Mouse (Mus musculus) Patski (cell line): ENCODE data around the gene Anxa5. TPM values are rescaled to one million over a fixed set of nuclear protein-coding genes. Genes with fewer than 3 reads are reported as not detected.

ENCODE experiments used
- ATAC-seq: fragments of 100-300 bp; one replicate; pipeline ENCODE4 v1.8.0; 2021
- CTCF ChIA-PET: fragments of 350-600 bp; sonication (Branson Sonifier 250); formaldehyde crosslinking; loops from one replicate; lab custom pipeline; 2022; ENCODE audit warnings: inconsistent platforms; lab: Charles Lee
- POLR2A ChIA-PET: fragments of 350-600 bp; sonication (Branson Sonifier 250); formaldehyde crosslinking; loops from one replicate; lab custom pipeline; 2022; ENCODE audit warnings: antibody characterized with exemption, inconsistent platforms; lab: Charles Lee
- DNase-seq: peaks from one replicate; pipeline ENCODE4 v3.0.0-alpha.2; 2011; ENCODE audit warnings: low read depth, low spot score
- H3K27me3 ChIP-seq: fragments of 371-371 bp; one replicate; pipeline ENCODE4 v1.5.1; 2021
- CTCF ChIP-seq: fragments of 100-300 bp; IDR thresholded peaks from one replicate; pipeline ENCODE4 v1.5.1; 2021
- in situ Hi-C: fragments of 300-500 bp; cut with MboI; formaldehyde crosslinking; loops from 3 replicates; pipeline ENCODE4 v1.11.1; 2018; ENCODE audit warnings: low pct_unique_long_range_greater_than_20kb, mixed read lengths
- polyA plus RNA-seq: library from polyadenylated mRNA; unstranded; gene quantifications from one replicate; pipeline ENCODE4 v1.2.3, GENCODE M21; 2021

Anxa5 gene
- polyA plus RNA-seq, 1 experiment from 2014 or later: 987 TPM

DNA sequence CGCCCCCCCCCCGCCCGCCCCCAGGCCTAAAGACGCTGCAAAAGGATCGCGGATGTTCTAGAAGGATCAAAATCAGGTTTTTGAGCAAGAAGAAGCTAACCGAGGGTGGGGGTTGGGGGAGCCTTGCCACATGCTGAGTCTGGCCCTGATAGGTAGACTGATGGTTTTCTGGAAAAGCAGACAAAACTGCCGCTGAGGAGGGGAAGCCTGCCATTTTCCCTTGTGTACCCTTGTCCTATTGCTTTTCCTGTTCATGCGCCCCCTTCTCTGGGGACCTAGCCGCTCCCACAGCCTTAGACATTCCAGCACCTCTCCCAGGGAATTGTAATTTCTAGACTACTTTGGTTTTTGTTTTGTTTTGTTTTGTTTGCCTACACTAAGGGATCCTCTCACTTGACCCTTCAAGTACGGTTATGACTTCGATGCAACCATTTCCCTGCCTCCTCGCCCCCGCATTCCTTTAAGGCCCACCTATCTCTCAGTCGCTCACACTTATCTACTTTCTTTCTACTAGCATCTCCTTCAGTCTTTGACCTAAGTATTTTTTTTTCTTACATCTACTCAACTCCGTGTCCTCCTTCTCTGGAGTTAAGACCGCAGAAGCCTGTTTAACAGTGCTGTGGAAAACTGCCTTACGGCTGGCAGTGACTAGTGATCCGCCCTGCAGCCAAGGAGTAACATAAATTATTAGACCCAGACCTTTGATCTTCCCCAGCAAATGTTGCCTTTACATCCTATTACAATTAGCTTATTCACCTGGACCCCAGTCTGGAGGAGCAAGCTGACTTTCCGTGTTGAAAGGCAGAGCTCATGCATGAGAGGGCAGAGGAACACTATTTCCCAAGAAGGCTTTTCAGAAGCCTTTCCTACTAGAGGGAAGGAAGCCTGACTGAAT lies 814 bp upstream of the Anxa5 start:
- TF ChIP-seq CTCF: no peak
- DNase-seq (no peak), ATAC-seq (no peak)
- in situ Hi-C loops: no loop called here
- POLR2A ChIA-PET: interaction anchor here (0.8 to 4.7 kb wide), 6 partner anchors 11 to 1257 kb away, joined by 3 to 32 read pairs (median 4); no protein-coding TSS in a partner anchor
- CTCF ChIA-PET: interaction anchor here (1.0 to 8.3 kb wide), 8 partner anchors 9 to 30 kb away, joined by 3 to 100 read pairs (median 4); no protein-coding TSS in a partner anchor
- H3K27me3 ChIP-seq: no peaks in the 10 kb centered on the region

DNA sequence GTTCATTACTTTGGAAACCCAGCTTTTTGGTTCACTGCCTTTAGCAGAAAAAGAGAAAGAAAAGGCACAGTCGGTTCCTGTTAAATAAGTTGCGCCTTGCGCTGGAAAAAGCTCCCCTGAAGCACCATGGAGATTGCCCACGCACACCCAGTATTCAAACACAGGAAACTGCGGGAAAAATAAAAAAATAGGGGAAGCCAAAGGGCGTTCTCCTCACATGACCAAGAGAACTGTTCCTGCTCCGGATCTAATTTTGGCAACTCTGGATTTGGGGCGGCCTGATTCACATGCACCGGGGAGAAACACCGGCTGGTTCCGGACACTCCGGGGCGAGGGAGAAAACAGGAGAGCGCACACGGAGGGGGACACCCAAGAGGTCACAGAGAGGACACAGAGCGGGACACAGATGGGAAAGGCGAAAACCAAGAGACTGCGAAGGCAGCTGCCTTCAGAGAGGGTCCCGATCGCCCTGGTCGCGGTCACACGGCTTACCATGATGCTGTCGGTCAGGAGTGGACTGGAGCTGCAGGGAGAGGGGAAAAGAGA lies 683 bp downstream of the Anxa5 start:
- CTCF ChIA-PET: interaction anchor here (0.8 to 8.3 kb wide), 5 partner anchors 8 to 26 kb away, joined by 3 to 100 read pairs (median 6); no protein-coding TSS in a partner anchor
- ATAC-seq (peak; percentile 7), DNase-seq (no peak)
- POLR2A ChIA-PET: interaction anchor here (0.6 to 4.7 kb wide), 6 partner anchors 10 to 33 kb away, joined by 3 to 32 read pairs (median 4); no protein-coding TSS in a partner anchor
- TF ChIP-seq CTCF: no peak
- H3K27me3 ChIP-seq: no peaks in the 10 kb centered on the region
- in situ Hi-C loops: loop anchor here (25.0 kb wide), 1 partner anchor 1962 kb away; no protein-coding TSS in a partner anchor

DNA sequence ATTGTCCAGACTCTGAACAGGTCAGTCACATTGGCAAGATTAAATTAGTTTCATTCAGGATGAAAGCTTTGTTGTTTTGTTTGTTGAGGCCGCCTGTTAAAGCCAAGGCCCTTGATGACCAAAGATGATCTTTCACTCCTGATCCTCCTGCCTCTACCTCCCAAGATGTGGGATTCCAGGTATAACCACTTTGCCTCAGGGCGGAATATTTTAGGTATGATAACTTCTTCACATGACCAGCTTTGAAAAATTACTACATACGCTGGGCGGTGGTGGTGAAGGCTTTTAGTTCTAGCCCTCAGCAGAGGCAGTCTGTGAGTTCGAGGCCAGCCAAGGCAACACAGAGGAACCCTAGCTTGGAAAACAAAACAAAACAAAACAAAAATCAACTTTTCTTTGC lies 1.3 kb downstream of the Anxa5 start:
- in situ Hi-C loops: loop anchor here (25.0 kb wide), 1 partner anchor 1963 kb away; no protein-coding TSS in a partner anchor
- no peak for TF ChIP-seq CTCF
- DNase-seq: no peak
- no peak for ATAC-seq
- CTCF ChIA-PET: interaction anchor here (0.8 to 8.3 kb wide), 5 partner anchors 8 to 25 kb away, joined by 3 to 100 read pairs (median 6); no protein-coding TSS in a partner anchor
- no peaks in the 10 kb centered on the region for H3K27me3 ChIP-seq
- POLR2A ChIA-PET: interaction anchor here (0.6 to 4.7 kb wide), 5 partner anchors 9 to 28 kb away, joined by 3 to 32 read pairs (median 5); no protein-coding TSS in a partner anchor

DNA sequence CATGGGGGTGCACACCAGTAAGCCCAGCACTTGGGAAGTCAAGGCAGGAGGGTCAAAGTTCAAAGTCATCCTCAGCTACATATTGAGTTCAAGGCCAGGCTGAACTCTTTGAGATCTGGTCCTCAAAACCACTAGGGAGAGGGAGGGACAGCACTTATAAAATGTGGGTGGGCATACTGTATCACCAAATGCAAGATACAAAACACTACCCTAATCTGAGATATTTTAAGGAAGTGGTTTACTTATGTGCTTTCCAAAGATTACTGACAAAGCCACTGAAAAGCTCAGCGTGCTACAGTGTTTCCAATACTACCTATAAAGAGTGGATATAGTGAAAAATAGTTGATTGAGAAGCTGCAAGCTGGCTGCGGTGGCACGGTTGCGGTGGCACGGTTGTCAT lies 2.5 kb downstream of the Anxa5 start:
- POLR2A ChIA-PET: interaction anchor here (0.6 to 4.7 kb wide), 5 partner anchors 11 to 175 kb away, joined by 3 to 32 read pairs (median 6); no protein-coding TSS in a partner anchor
- CTCF ChIA-PET: interaction anchor here (0.7 to 8.3 kb wide), 3 partner anchors 13 to 24 kb away, joined by 3 to 100 read pairs (median 8); no protein-coding TSS in a partner anchor
- ATAC-seq: no peak
- H3K27me3 ChIP-seq: no peaks in the 10 kb centered on the region
- DNase-seq: no peak
- in situ Hi-C loops: loop anchor here (25.0 kb wide), 1 partner anchor 1964 kb away; no protein-coding TSS in a partner anchor
- TF ChIP-seq CTCF: no peak

DNA sequence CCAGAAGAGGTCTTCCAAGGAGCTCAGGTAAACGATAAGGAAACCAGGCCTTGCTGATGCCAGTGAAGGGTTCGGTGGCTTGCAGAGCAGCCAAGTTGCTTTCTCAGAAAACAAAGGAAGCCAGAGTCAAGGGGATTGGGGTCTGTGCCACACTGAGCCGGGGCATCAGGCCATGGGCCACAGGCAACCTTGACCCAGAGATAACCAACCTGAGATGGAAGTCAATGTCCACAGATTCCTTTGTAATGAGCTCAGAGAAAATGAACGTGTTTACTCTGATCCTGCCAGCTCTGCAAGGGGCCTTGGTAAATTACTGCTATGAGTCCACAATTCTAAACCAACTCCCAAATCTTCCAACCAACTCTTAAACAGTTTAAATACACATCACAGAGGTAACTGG lies 3.8 kb downstream of the Anxa5 start:
- ATAC-seq (no peak), DNase-seq (no peak)
- POLR2A ChIA-PET: interaction anchor here (1.2 to 1.5 kb wide), 2 partner anchors 9 to 16 kb away, joined by 3 read pairs; no protein-coding TSS in a partner anchor
- no peaks in the 10 kb centered on the region for H3K27me3 ChIP-seq
- in situ Hi-C loops: loop anchor here (25.0 kb wide), 1 partner anchor 1965 kb away; no protein-coding TSS in a partner anchor
- CTCF ChIA-PET: interaction anchor here (0.9 to 8.3 kb wide), 4 partner anchors 17 to 264 kb away, joined by 3 to 100 read pairs (median 7); no protein-coding TSS in a partner anchor
- TF ChIP-seq CTCF: no peak

DNA sequence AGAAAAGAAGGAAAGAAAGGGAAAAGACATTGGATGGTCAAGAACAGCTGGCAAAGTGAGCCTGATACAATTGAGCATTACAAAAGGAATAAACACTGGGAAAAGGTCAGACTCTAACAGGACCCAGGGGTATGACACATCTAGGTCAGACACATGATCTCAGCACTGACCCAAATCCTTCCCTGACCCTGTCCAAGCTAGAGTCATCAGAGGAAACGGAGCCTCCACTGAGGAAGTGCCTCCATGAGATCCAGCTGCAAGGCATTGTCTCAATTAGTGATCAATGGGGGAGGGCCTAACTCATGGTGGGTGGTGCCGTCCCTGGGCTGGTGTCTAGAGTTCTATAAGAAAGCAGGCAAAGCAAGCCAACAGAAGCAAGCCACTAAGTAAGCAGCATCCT lies 6.8 kb downstream of the Anxa5 start:
- POLR2A ChIA-PET: interaction anchor here (0.7 to 1.4 kb wide), 2 partner anchors 23 to 28 kb away, joined by 4 read pairs; no protein-coding TSS in a partner anchor
- CTCF ChIA-PET: interaction anchor here (1.6 to 3.7 kb wide), 3 partner anchors 16 to 28 kb away, joined by 3 to 11 read pairs (median 7); no protein-coding TSS in a partner anchor
- DNase-seq (no peak), ATAC-seq (no peak)
- TF ChIP-seq CTCF: no peak
- H3K27me3 ChIP-seq: no peaks in the 10 kb centered on the region
- in situ Hi-C loops: loop anchor here (25.0 kb wide), 1 partner anchor 1968 kb away; no protein-coding TSS in a partner anchor

DNA sequence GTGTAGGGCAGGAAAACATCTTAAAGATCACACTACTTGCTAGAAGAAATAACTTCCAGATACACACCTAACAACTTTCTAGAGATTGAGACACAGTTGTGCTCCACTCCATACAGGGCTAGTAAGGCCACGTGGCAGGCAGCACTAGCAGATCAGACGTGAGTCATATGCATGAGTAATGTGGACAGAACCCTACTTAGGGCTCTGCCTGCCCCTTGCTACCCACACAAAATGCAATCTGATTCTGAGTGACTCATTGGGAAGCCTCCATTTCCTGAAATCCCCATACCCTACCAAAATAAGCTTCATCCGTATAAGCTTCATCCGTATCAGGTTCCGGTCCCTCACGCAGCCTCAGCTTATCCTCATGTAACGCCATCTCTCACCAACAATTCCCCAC lies 8.1 kb downstream of the Anxa5 start:
- CTCF ChIA-PET: interaction anchor here (1.2 to 1.8 kb wide), 7 partner anchors 9 to 29 kb away, joined by 3 to 12 read pairs (median 4); no protein-coding TSS in a partner anchor
- DNase-seq: peak; percentile 87
- no peak for TF ChIP-seq CTCF
- in situ Hi-C loops: loop anchor here (25.0 kb wide), 1 partner anchor 1970 kb away; no protein-coding TSS in a partner anchor
- POLR2A ChIA-PET: interaction anchor here (0.9 kb wide), 1 partner anchor 12 kb away, joined by 3 read pairs; no protein-coding TSS in a partner anchor
- ATAC-seq: peak; percentile 97
- no peaks in the 10 kb centered on the region for H3K27me3 ChIP-seq

DNA sequence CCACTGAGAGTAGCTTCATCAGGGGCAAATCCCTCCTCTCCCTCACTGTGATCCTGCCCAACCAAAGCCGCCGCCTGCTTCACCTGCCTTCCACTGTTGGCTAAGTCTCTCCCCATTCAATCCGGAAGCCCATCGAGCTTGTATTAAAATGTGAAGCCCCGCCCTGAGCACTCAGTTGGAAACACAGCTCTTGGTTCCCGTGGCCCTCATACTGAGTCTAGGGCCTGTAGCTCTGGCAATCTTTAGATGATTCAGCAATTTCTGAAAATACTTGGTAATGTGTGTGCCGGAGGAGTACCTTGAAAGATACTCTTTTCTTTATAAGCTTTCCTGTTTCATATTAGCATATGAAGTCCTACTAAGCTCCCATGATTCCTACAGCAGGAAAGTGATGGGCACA lies 10.2 kb downstream of the Anxa5 start:
- ChIA-PET CTCF (interaction anchor here (1.4 to 3.0 kb wide), 3 partner anchors 15 to 31 kb away, joined by 4 to 13 read pairs (median 8); no protein-coding TSS in a partner anchor), POLR2A (interaction anchor here (0.9 to 2.4 kb wide), 3 partner anchors 10 to 15 kb away, joined by 3 to 6 read pairs (median 5); partner anchors contain the start of genes 1810062G17Rik and Anxa5)
- no peaks in the 10 kb centered on the region for H3K27me3 ChIP-seq
- no peak for DNase-seq
- in situ Hi-C loops: loop anchor here (25.0 kb wide), 1 partner anchor 1972 kb away; no protein-coding TSS in a partner anchor
- no peak for ATAC-seq
- TF ChIP-seq CTCF: no peak

DNA sequence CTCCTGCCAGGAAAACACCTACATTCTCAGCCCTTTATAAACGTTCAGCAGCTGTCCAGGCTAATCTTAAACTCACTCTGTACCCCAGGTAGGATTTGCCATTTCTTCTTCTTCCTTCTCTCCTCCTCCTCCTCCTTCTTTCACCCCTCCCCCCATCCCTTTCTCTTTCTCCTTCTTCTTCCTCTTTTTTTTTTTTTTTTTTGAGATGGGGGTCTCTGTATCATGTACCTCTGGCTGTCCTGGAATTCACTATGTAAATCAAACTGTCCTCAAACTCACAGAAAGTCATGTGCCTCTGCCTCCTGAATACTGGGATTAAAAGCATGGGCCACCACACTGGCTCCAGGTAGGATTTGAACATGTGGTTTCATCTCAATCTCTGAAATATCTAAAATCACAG lies 13.3 kb downstream of the Anxa5 start:
- in situ Hi-C loops: loop anchor here (25.0 kb wide), 1 partner anchor 1975 kb away; no protein-coding TSS in a partner anchor
- DNase-seq (no peak), ATAC-seq (no peak)
- ChIA-PET POLR2A (interaction anchor here (0.7 to 0.9 kb wide), 2 partner anchors 11 to 147 kb away, joined by 5 read pairs; no protein-coding TSS in a partner anchor), CTCF (no interaction called here)
- no peaks in the 10 kb centered on the region for H3K27me3 ChIP-seq
- no peak for TF ChIP-seq CTCF
